Mouse (Mus musculus) intestine, embryonic 15.5 days (tissue): ENCODE measurements around the gene Cdk2ap2. TPM values are rescaled to one million over a fixed set of nuclear protein-coding genes. Genes with fewer than 3 reads are reported as not detected.
"Not testable (repeated sequence)": the region's sequence is repeated elsewhere in the genome, so short reads cannot be mapped to it uniquely, and the experiment has no call there.

Experiments used
- ATAC-seq: fragments of 200-750 bp; cut with Nextera tagmentation; 2 replicates; pipeline ENCODE4 v1.8.0; 2017; ENCODE audit warnings: moderate TSS enrichment, moderate library complexity
- H3K27ac ChIP-seq: fragments of 300-500 bp; sonication (generic); 2 replicates; pipeline ENCODE4 v1.5.1; 2015; ENCODE audit warnings: mild to moderate bottlenecking, inconsistent platforms
- H3K27me3 ChIP-seq: fragments of 300-500 bp; sonication (generic); replicated peaks from 2 replicates; pipeline ENCODE4 v1.6.1; 2015; ENCODE audit warnings: inconsistent platforms
- H3K36me3 ChIP-seq: fragments of 300-500 bp; sonication (generic); 2 replicates; pipeline ENCODE4 v1.6.1; 2015; ENCODE audit warnings: inconsistent platforms
- H3K4me1 ChIP-seq: fragments of 300-500 bp; sonication (generic); replicated peaks from 2 replicates; pipeline ENCODE4 v1.6.1; 2015; ENCODE audit warnings: inconsistent platforms
- H3K4me2 ChIP-seq: fragments of 300-500 bp; sonication (generic); replicated peaks from 2 replicates; pipeline ENCODE4 v1.6.1; 2015; ENCODE audit warnings: mild to moderate bottlenecking, inconsistent platforms
- H3K4me3 ChIP-seq: fragments of 300-500 bp; sonication (generic); replicated peaks from 2 replicates; pipeline ENCODE4 v1.5.1; 2015; ENCODE audit warnings: inconsistent platforms
- H3K9ac ChIP-seq: fragments of 300-500 bp; sonication (generic); 2 replicates; pipeline ENCODE4 v1.6.1; 2015; ENCODE audit warnings: inconsistent platforms
- H3K9me3 ChIP-seq: fragments of 300-500 bp; sonication (generic); 2 replicates; pipeline ENCODE4 v1.6.1; 2016; ENCODE audit warnings: inconsistent platforms
- WGBS: fragments of 180-500 bp; shearing (Covaris S2); methylation state at CpG from one replicate; pipeline ENCODE4 v1.1.7; 2015; 5-methylcytosine and 5-hydroxymethylcytosine counted together
- polyA plus RNA-seq: library from polyadenylated mRNA; unstranded; fragments of >200 nt; fragmentation: Nextera tagmentation; extraction: Ambion mirVana; gene quantifications from 2 replicates; pipeline ENCODE4 v1.2.1, GENCODE M21; 2015

Cdk2ap2 gene
- polyA plus RNA-seq = 127 and 147 TPM in 2 replicates

DNA sequence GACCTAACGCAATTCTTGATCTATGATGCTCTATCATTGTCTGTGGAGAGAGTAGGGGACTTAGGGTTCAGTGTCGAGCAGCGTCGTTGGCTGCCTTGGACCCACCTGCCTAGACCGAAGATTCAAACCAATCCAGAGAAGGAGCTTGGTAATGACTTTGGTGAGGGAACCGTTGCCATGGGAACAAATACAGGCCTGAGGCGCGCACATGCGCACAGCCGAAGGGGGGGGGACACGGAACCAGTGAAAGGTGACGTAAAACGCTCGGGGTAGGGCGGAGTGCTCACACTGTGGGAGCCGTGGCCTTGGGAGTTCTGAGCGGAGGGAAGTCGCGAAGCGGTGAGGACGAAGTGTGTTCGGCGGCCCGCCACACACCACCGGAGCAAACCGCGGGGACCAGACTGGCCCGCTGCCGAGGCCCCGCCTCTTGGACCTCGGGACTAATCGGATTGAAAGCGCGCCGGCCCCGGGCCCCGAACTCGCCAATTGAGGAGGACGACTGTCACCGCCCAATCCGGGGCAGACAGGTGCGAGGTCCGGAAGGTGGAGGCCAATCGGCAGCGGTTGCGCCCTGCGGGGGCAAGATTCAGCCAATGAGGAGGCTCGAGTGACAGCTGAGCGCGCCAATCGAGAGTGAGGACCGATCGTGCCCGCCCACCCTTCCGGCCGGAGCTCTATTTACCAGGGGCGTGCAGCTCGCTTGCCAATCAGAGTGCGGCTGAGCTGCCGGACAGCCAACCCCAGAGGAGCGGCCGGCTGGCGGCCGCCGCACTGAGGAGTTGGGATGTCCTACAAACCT, at the start of gene Cdk2ap2:
Gene Cdk2ap2, plus strand, starts transcription at position 541 of the 799 bp plus-strand sequence.
- ATAC-seq = peak; percentile 94
- peaks cover 10% of the 10 kb centered on the region for H3K27me3 ChIP-seq
- peak within 1 kb of the TSS; percentile 89 for H3K27ac ChIP-seq
- H3K9ac ChIP-seq = peak within 1 kb of the TSS; percentile 57
- WGBS = under 1% methylated on average over 65 of the region's 65 CpGs
- H3K4me2 ChIP-seq = peak within 1 kb of the TSS; percentile 95
- peaks cover 41% of the 10 kb centered on the region for H3K4me1 ChIP-seq
- H3K36me3 ChIP-seq = no peaks in the 10 kb centered on the region
- peak within 1 kb of the TSS; percentile 66 for H3K4me3 ChIP-seq
- no peaks in the 10 kb centered on the region for H3K9me3 ChIP-seq

DNA sequence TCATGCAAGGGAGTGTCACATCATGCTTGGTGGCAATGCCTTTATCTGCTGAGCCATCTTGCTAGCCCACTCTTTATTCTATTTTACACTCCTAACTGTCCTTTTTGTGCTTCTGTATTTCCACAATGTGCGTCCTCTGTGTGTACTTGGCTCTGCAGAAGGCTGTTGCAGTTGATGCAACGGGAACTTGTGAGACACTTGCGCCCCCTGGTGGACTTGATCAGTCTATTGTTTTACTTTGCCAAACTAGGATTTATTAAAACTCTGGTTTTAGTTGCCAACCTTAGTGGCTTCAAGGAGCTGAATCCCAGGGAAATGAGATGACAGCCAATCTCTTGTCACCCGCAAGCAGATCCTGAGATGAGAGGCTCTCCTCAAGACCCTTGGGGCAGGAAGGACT, 49.1 kb upstream of the Cdk2ap2 start:
- 21% methylated on average over 4 of the region's 4 CpGs for WGBS
- Histone ChIP-seq H3K4me2 (no peak overlapping the region), H3K9ac (no peak overlapping the region), H3K36me3 (no peaks in the 10 kb centered on the region), H3K27ac (no peak overlapping the region), H3K4me3 (no peak overlapping the region), H3K27me3 (no peaks in the 10 kb centered on the region), H3K9me3 (no peaks in the 10 kb centered on the region), H3K4me1 (peaks cover 8% of the 10 kb centered on the region)
- ATAC-seq = no peak

DNA sequence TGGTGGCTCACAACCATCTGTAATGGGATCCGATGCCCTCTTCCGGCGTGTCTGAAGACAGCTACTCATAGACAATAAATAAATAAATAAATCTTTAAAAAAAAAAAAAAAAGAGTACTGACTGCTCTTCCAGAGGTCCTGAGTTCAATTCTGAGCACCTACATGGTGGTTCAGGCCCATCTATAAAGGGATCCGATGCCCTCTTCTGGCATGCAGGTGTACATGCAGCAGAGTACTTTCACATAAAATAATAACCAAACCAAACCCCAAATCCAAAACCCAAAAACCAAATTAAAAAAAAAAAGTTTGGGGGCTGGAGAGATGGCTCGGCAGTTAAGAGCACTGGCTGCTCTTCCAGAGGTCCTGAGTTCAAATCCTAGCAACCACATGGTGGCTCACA, 47.9 kb upstream of the Cdk2ap2 start:
- not testable (repeated sequence) for H3K27me3 ChIP-seq, ATAC-seq, H3K36me3 ChIP-seq, H3K27ac ChIP-seq, H3K9ac ChIP-seq, H3K4me1 ChIP-seq, H3K9me3 ChIP-seq, H3K4me2 ChIP-seq, H3K4me3 ChIP-seq
- 83% methylated on average over 5 of the region's 5 CpGs for WGBS

DNA sequence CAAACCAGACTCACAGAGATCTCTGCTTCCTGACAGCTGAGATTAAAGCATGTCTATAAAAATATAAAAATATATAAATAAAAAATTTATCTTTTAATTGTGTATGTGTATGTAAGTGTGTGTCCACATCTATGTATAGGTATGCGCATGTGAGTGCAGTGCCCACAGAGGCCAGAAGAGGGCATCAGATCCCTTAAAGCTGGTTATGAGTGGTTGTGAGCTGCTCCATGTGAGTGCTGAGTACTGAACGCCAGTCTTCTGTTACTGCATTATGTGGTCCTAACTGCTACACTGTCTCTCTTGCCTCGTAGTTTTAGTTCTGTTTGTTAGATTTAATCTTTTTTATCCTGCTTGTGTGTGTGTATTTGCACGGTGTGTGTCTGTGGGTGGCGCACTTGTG, 46.0 kb upstream of the Cdk2ap2 start:
- peaks cover 9% of the 10 kb centered on the region for H3K4me1 ChIP-seq
- H3K36me3 ChIP-seq = no peaks in the 10 kb centered on the region
- no peak for ATAC-seq
- 93% methylated on average over 5 of the region's 5 CpGs for WGBS
- no peak overlapping the region for H3K27ac ChIP-seq
- H3K27me3 ChIP-seq = no peaks in the 10 kb centered on the region
- H3K9me3 ChIP-seq = no peaks in the 10 kb centered on the region
- H3K4me2 ChIP-seq = no peak overlapping the region
- H3K9ac ChIP-seq = no peak overlapping the region
- no peak overlapping the region for H3K4me3 ChIP-seq

DNA sequence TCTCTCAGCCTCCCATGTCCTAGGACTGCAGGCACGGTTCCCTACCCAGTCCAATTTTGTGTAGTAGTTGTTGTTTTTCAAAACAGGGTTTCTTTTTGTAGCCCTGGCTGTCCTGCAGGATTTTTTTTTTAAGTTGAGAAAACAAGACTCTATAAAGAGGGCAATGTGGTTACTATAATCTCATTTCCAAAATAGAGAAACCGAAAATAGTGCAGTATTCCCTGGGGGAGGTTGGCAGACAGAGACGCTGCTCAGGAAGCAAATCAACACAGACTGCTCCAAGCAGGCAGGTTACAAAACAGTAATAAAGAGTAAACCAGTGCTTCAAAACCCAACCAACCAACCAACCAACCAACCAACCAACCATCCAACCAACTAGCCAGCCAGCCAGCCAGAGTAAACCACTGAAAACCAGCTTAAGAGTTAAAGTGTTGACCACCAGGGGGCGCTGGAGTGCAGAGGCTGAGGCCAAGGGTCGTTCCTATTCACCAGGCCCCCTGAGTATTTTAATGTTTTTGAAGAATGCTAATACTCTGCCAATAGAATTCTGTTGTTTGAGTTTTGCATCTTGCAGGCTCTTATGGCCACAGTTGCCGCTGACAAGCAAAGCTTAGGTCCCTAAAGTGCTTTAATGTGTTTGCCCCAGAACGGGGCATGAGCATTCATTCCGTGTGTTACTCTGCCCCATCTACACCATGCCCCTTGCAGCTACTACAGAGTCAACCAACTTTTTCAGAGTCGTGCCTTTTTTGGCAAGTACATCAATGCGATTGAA, 45.1 kb upstream of the Cdk2ap2 start:
- Histone ChIP-seq H3K9me3 (no peaks in the 10 kb centered on the region), H3K4me3 (no peak overlapping the region), H3K27me3 (no peaks in the 10 kb centered on the region), H3K4me2 (no peak overlapping the region), H3K4me1 (peaks cover 10% of the 10 kb centered on the region), H3K27ac (no peak overlapping the region), H3K36me3 (no peaks in the 10 kb centered on the region), H3K9ac (no peak overlapping the region)
- WGBS = 51% methylated on average over 10 of the region's 10 CpGs
- no peak for ATAC-seq

DNA sequence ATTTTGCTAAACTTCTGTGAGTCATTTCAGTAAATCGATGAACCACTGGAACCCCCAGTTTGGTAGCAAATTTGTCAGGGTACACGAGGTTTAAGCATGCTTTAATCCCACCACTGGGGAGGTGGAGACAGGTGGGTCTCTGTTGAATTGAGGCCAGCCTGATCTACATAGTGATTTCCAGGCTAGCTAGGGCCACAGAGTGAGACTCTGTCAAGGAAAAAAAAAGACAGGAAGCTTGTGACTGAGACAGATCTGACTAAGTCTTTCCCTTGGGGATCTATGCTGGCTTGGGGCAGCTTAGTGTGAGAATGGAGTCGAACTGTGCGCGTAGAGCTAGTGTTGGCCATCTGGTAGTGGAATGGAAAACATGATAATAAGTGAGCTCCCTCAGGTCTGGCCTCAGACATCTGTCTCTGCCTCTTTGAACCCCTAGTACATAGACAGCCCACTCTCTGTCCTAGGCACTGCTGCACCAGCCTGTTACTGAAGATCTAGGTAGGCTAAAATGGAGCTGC, 44.4 kb upstream of the Cdk2ap2 start:
- Histone ChIP-seq H3K4me3 (no peak overlapping the region), H3K27me3 (no peaks in the 10 kb centered on the region), H3K9ac (no peak overlapping the region), H3K9me3 (no peaks in the 10 kb centered on the region), H3K36me3 (no peaks in the 10 kb centered on the region), H3K4me1 (peaks cover 10% of the 10 kb centered on the region), H3K4me2 (no peak overlapping the region), H3K27ac (no peak overlapping the region)
- 82% methylated on average over 5 of the region's 5 CpGs for WGBS
- no peak for ATAC-seq

DNA sequence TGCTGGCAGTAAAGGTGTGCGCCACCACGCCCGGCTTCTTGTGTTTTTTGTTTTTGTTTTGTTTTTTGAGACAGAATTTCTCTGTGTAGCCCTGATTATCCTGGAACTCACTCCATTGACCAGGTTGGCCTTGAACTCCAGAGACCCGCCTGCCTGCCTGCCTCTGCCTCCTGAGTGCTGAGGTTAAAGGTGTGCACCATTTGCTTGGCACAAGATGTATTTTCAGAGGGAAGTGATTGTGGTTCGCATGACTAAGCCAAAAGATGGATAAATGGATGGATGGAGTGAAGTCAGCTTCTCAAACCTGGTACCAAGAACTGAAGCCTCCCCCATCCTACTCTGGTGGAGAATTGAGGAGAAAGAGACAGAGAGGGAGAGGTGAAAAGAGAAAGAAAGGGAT, 42.4 kb upstream of the Cdk2ap2 start:
- Histone ChIP-seq H3K4me1 (peaks cover 10% of the 10 kb centered on the region), H3K27me3 (no peaks in the 10 kb centered on the region), H3K4me2 (no peak overlapping the region), H3K4me3 (no peak overlapping the region), H3K27ac (no peak overlapping the region), H3K9me3 (no peaks in the 10 kb centered on the region), H3K9ac (no peak overlapping the region), H3K36me3 (no peaks in the 10 kb centered on the region)
- ATAC-seq = no peak
- WGBS = 84% methylated on average over 5 of the region's 5 CpGs

DNA sequence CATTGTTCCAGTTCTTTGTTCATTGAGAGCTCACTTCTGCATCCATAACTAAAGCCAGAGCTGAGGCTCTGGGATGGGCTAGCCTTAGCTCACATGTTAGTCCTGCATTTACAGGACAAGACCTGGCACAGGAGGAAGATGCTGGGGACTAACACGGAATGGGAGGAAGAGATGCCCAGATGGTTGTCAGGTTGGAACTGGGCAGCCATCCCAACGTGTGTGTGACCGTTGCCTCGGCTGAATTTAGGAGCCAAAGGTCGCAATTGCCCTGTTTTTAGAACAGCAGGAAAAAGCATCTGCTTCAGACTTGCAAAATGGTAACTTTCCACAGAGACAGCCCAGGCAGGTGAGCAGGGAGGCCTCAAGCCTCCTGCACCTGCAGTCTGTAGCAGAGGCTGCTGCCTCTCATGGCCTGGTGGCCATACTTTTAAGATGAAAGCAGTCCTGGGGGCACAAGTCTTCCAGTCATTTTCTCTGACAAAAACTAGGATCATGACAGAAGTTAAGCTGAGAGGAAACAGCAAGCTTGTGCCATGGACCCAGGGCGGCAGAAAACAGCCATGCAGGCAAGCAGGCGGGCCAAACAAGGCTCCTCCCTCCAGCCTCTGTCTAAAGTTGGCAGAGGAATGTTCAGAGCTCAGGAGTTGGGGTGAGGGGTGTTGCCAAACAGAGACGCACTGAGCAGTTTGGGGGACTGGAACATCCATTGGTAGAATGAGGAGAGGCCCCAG, 41.6 kb upstream of the Cdk2ap2 start:
- no peak overlapping the region for H3K9ac ChIP-seq
- 0 out of 2 replicates have a peak overlapping the region, but pooled peaks have one; percentile 38 for H3K27ac ChIP-seq
- H3K36me3 ChIP-seq = no peaks in the 10 kb centered on the region
- no peaks in the 10 kb centered on the region for H3K27me3 ChIP-seq
- peaks cover 10% of the 10 kb centered on the region for H3K4me1 ChIP-seq
- WGBS = 63% methylated on average over 8 of the region's 8 CpGs
- no peak overlapping the region for H3K4me2 ChIP-seq
- H3K4me3 ChIP-seq = no peak overlapping the region
- no peaks in the 10 kb centered on the region for H3K9me3 ChIP-seq
- no peak for ATAC-seq

DNA sequence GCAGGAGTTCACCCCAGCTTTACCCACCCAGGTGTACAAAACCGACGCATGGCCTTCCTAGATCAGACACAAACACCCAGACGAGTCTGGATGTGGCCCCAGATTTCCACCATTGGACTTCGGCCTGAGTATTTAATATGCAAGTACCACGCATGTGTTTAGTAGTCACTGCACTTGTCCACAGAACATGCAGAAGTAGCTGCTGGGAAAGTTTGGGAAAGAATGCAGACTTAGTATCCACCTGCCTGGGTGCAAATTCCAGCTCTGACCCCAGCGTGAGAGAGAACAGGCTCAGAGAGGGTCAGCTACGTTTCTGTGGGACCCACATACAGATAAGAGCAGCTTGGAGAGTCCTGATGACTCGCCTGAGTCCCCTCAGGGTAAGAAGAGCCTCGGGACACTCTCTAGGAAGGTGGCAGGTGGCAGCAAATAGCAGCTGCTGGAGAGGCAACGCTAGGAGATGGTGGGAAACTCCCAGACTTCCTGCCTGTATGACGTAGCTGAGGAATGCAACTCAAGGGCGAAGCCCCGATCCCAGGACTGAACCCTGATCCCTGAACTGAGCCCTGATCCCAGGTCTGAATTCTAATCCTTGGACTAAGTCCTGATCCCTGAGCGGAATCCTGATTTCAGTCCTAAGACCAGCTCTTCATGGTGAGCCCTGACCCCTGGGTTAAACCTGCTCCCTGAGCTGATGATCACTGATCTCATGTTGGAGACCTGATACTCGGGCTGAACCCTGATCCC, 40.9 kb upstream of the Cdk2ap2 start:
- peak overlapping the region; percentile 38; the same call in 1 of the 2 replicates for H3K27ac ChIP-seq
- H3K4me2 ChIP-seq = no peak overlapping the region
- H3K9ac ChIP-seq = no peak overlapping the region
- H3K4me3 ChIP-seq = no peak overlapping the region
- no peaks in the 10 kb centered on the region for H3K27me3 ChIP-seq
- no peaks in the 10 kb centered on the region for H3K36me3 ChIP-seq
- 42% methylated on average over 15 of the region's 15 CpGs for WGBS
- ATAC-seq = peak; percentile 36; the same call in 1 of the 2 replicates
- H3K4me1 ChIP-seq = peaks cover 10% of the 10 kb centered on the region
- no peaks in the 10 kb centered on the region for H3K9me3 ChIP-seq

DNA sequence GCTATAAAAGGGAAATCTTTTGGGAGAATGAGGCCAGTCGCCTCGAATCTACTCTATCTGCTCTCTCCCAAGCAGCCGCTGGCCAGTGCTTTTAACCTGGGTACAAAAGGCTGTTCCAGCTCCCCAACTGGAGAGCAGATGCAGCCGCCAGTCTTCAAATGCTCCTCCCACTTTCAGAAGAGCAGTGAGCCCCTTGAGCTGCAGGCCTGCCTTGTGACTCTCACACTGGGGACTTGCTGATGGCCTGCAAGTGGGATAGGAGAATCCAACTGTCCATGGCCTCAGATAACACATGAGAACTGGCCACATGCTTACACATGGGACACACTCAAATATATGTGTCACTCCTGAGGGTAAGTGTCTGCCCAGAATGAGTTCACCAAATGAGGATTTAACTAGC, 40.3 kb upstream of the Cdk2ap2 start:
- Histone ChIP-seq H3K9ac (no peak overlapping the region), H3K9me3 (no peaks in the 10 kb centered on the region), H3K27ac (0 out of 2 replicates have a peak overlapping the region, but pooled peaks have one; percentile 1), H3K4me1 (peaks cover 10% of the 10 kb centered on the region), H3K36me3 (no peaks in the 10 kb centered on the region), H3K4me2 (no peak overlapping the region), H3K27me3 (no peaks in the 10 kb centered on the region), H3K4me3 (no peak overlapping the region)
- ATAC-seq = no peak
- WGBS = 45% methylated on average over 4 of the region's 4 CpGs

DNA sequence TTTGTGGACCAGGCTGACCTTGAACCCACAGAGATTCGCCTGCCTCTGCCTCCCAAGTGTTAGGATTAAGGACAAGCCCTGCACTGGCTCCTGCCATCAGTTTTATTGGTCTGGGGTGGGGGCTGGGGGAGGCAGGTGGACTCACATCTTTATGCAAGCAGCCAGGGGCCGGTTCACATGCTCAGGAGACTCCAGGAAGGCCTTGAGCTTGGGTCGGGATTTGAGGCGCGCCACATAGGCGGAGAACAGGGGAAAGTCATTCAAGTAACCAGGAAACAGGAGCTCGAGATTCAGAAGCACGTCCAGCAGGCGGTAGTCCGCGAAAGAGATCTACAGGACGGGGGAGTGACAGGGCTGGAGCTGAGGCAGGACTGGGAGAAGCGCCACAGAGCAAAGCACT, 39.6 kb upstream of the Cdk2ap2 start:
- H3K9me3 ChIP-seq = no peaks in the 10 kb centered on the region
- no peak overlapping the region for H3K9ac ChIP-seq
- peaks cover 10% of the 10 kb centered on the region for H3K4me1 ChIP-seq
- H3K4me2 ChIP-seq = no peak overlapping the region
- WGBS = 85% methylated on average over 13 of the region's 13 CpGs
- H3K27ac ChIP-seq = no peak overlapping the region
- no peak for ATAC-seq
- no peak overlapping the region for H3K4me3 ChIP-seq
- no peaks in the 10 kb centered on the region for H3K36me3 ChIP-seq
- H3K27me3 ChIP-seq = no peaks in the 10 kb centered on the region
